Mouse (Mus musculus) gastrocnemius, adult 2 months (tissue): ENCODE measurements at regions not wholly inside any gene's neighbourhood (a gene's known extent, or its start where the extent isn't known, plus 50 kb on each side); places are given as distances from the start of the nearest gene placed in this dataset. TPM values are rescaled to one million over a fixed set of nuclear protein-coding genes. Genes with fewer than 3 reads are reported as not detected.

Source experiments
- DNase-seq: peaks from one replicate; pipeline ENCODE4 v3.0.0; 2022
- H3K27ac ChIP-seq: fragments of 200-600 bp; 2 replicates; pipeline ENCODE4 v1.8.1; 2022; ENCODE audit warnings: mild to moderate bottlenecking
- H3K4me3 ChIP-seq: fragments of 200-600 bp; 2 replicates; pipeline ENCODE4 v1.8.1; 2022; ENCODE audit warnings: mild to moderate bottlenecking, moderate library complexity
- CTCF ChIP-seq: fragments of 200-600 bp; IDR thresholded peaks from 2 replicates; pipeline ENCODE4 v1.8.1; 2022; ENCODE audit warnings: antibody characterized with exemption, mild to moderate bottlenecking, moderate library complexity
- intact Hi-C: fragments of 180-260 bp; cut with DNase I; formaldehyde crosslinking; loops from one replicate; pipeline ENCODE4 v1.15.1; 2025
- microRNA-seq: library from miRNA; unstranded; fragments of <30 nt; microRNA quantifications from one replicate; pipeline ENCODE4 v1.2.0, GENCODE M21; 2021

GRCm38 (mm10) chr16:77676805-77677204 lies 74.9 kb upstream of the Gm11146 start:
- no peak for TF ChIP-seq CTCF
- intact Hi-C loops = no loop called here
- Histone ChIP-seq H3K27ac (no peak overlapping the region), H3K4me3 (no peak overlapping the region)
- DNase-seq = no peak

GRCm38 (mm10) chr16:77675885-77676597 lies 74.1 kb upstream of the Gm11146 start:
- Histone ChIP-seq H3K4me3 (no peak overlapping the region), H3K27ac (no peak overlapping the region)
- DNase-seq = no peak
- intact Hi-C loops = no loop called here
- no peak for TF ChIP-seq CTCF

GRCm38 (mm10) chr16:77671253-77671652 lies 69.4 kb upstream of the Gm11146 start:
- Histone ChIP-seq H3K27ac (no peak overlapping the region), H3K4me3 (no peak overlapping the region)
- DNase-seq = no peak
- no peak for TF ChIP-seq CTCF
- intact Hi-C loops = no loop called here

GRCm38 (mm10) chr16:77665781-77666180 lies 63.9 kb upstream of the Gm11146 start:
- no peak for DNase-seq
- Histone ChIP-seq H3K27ac (no peak overlapping the region), H3K4me3 (no peak overlapping the region)
- intact Hi-C loops = no loop called here
- TF ChIP-seq CTCF = no peak

- TF ChIP-seq CTCF = no peak
- no peak overlapping the region for H3K27ac ChIP-seq
- intact Hi-C loops = no loop called here
- DNase-seq = no peak
- H3K4me3 ChIP-seq = no peak overlapping the region
These were observed 60.2 kb upstream of the Gm11146 start for GRCm38 (mm10) chr16:77662107-77662518.

GRCm38 (mm10) chr16:77653306-77653705 lies 51.4 kb upstream of the Gm11146 start:
- TF ChIP-seq CTCF = no peak
- no peak overlapping the region for H3K4me3 ChIP-seq
- no peak for DNase-seq
- H3K27ac ChIP-seq = no peak overlapping the region
- intact Hi-C loops = no loop called here

Small RNA genes in the stretch of these regions (microRNA-seq; reads per million reads assigned to microRNA genes)
- not detected for gene Gm25025
